Mouse (Mus musculus) forebrain, embryonic 15.5 days (tissue): Measurements from ENCODE around the gene Phyhd1. TPM values are rescaled to one million over a fixed set of nuclear protein-coding genes. Genes with fewer than 3 reads are reported as not detected.

Experiments
- ATAC-seq: fragments of 200-750 bp; cut with Nextera tagmentation; replicated peaks from 2 replicates; pipeline ENCODE4 v1.8.0; 2017; ENCODE audit warnings: mild to moderate bottlenecking, moderate TSS enrichment, moderate library complexity
- H3K27ac ChIP-seq: fragments of 300-500 bp; sonication (generic); replicated peaks from 2 replicates; pipeline ENCODE4 v1.5.1; 2015; ENCODE audit warnings: mild to moderate bottlenecking, inconsistent platforms
- H3K27me3 ChIP-seq: fragments of 300-500 bp; sonication (generic); 2 replicates; pipeline ENCODE4 v1.6.1; 2015; ENCODE audit warnings: inconsistent platforms
- H3K36me3 ChIP-seq: fragments of 300-500 bp; sonication (generic); 2 replicates; pipeline ENCODE4 v1.6.1; 2015; ENCODE audit warnings: mild to moderate bottlenecking, inconsistent platforms
- H3K4me1 ChIP-seq: fragments of 300-500 bp; sonication (generic); 2 replicates; pipeline ENCODE4 v1.6.1; 2015; ENCODE audit warnings: inconsistent platforms
- H3K4me2 ChIP-seq: fragments of 300-500 bp; sonication (generic); replicated peaks from 2 replicates; pipeline ENCODE4 v1.6.1; 2015; ENCODE audit warnings: mild to moderate bottlenecking, inconsistent platforms
- H3K4me3 ChIP-seq: fragments of 300-500 bp; sonication (generic); 2 replicates; pipeline ENCODE4 v1.5.1; 2015; ENCODE audit warnings: mild to moderate bottlenecking, inconsistent platforms
- H3K9ac ChIP-seq: fragments of 300-500 bp; sonication (generic); replicated peaks from 2 replicates; pipeline ENCODE4 v1.6.1; 2015; ENCODE audit warnings: mild to moderate bottlenecking, inconsistent platforms
- H3K9me3 ChIP-seq: fragments of 300-500 bp; sonication (generic); 2 replicates; pipeline ENCODE4 v1.6.1; 2016; ENCODE audit warnings: inconsistent platforms
- WGBS: fragments of 180-500 bp; shearing (Covaris S2); methylation state at CpG from one replicate; pipeline ENCODE4 v1.1.7; 2015; ENCODE audit warnings: mixed read lengths; 5-methylcytosine and 5-hydroxymethylcytosine counted together
- polyA plus RNA-seq: library from polyadenylated mRNA; unstranded; fragments of >200 nt; fragmentation: Nextera tagmentation; extraction: Ambion mirVana; gene quantifications from 2 replicates; pipeline ENCODE4 v1.2.1, GENCODE M21; 2015

The Phyhd1 gene
- polyA plus RNA-seq, 1 experiment from 2014 or later, result 8.5 TPM

GRCm38 (mm10) chr2:30257699-30258460, 8.1 kb upstream of the Phyhd1 start:
- no peak overlapping the region for H3K4me2 ChIP-seq
- WGBS, result 88% methylated on average over 7 of the region's 7 CpGs
- no peaks in the 10 kb centered on the region for H3K27me3 ChIP-seq
- H3K36me3 ChIP-seq, result peaks cover 71% of the 10 kb centered on the region
- H3K9me3 ChIP-seq, result no peaks in the 10 kb centered on the region
- H3K4me1 ChIP-seq, result peaks cover 16% of the 10 kb centered on the region
- H3K9ac ChIP-seq, result no peak overlapping the region
- H3K4me3 ChIP-seq, result no peak overlapping the region
- ATAC-seq, result no peak
- H3K27ac ChIP-seq, result no peak overlapping the region

GRCm38 (mm10) chr2:30258600-30258999, 7.4 kb upstream of the Phyhd1 start:
- no peak overlapping the region for H3K9ac ChIP-seq
- peaks cover 76% of the 10 kb centered on the region for H3K36me3 ChIP-seq
- H3K4me2 ChIP-seq, result no peak overlapping the region
- H3K4me3 ChIP-seq, result no peak overlapping the region
- no peak overlapping the region for H3K27ac ChIP-seq
- H3K4me1 ChIP-seq, result peaks cover 23% of the 10 kb centered on the region
- H3K9me3 ChIP-seq, result no peaks in the 10 kb centered on the region
- no peak for ATAC-seq
- WGBS, result 92% methylated on average over 4 of the region's 4 CpGs
- no peaks in the 10 kb centered on the region for H3K27me3 ChIP-seq

GRCm38 (mm10) chr2:30259131-30260064, 6.6 kb upstream of the Phyhd1 start:
- ATAC-seq, result no peak
- peaks cover 83% of the 10 kb centered on the region for H3K36me3 ChIP-seq
- H3K4me1 ChIP-seq, result peaks cover 31% of the 10 kb centered on the region
- no peaks in the 10 kb centered on the region for H3K27me3 ChIP-seq
- no peak overlapping the region for H3K9ac ChIP-seq
- WGBS, result 90% methylated on average over 15 of the region's 15 CpGs
- no peak overlapping the region for H3K27ac ChIP-seq
- no peak overlapping the region for H3K4me2 ChIP-seq
- no peaks in the 10 kb centered on the region for H3K9me3 ChIP-seq
- H3K4me3 ChIP-seq, result no peak overlapping the region

- H3K27me3 ChIP-seq, result no peaks in the 10 kb centered on the region
- no peaks in the 10 kb centered on the region for H3K9me3 ChIP-seq
- no peak for ATAC-seq
- no peak overlapping the region for H3K4me2 ChIP-seq
- peaks cover 73% of the 10 kb centered on the region for H3K36me3 ChIP-seq
- no peak overlapping the region for H3K4me3 ChIP-seq
- no peak overlapping the region for H3K9ac ChIP-seq
- 87% methylated on average over 4 of the region's 4 CpGs for WGBS
- no peak overlapping the region; the same call in 1 of the 2 replicates for H3K27ac ChIP-seq
- peaks cover 46% of the 10 kb centered on the region for H3K4me1 ChIP-seq
Measured at GRCm38 (mm10) chr2:30261064-30261736, 4.8 kb upstream of the Phyhd1 start.

- ATAC-seq, result no peak
- Histone ChIP-seq H3K4me2 (no peak overlapping the region), H3K27ac (peak overlapping the region; percentile 79), H3K4me3 (no peak overlapping the region), H3K9me3 (no peaks in the 10 kb centered on the region), H3K9ac (no peak overlapping the region), H3K27me3 (no peaks in the 10 kb centered on the region), H3K4me1 (peaks cover 51% of the 10 kb centered on the region), H3K36me3 (peaks cover 63% of the 10 kb centered on the region)
- WGBS, result 90% methylated on average over 18 of the region's 18 CpGs
Measured at GRCm38 (mm10) chr2:30261921-30262839, 3.8 kb upstream of the Phyhd1 start.

- no peak overlapping the region for H3K9ac ChIP-seq
- H3K4me3 ChIP-seq, result no peak overlapping the region
- no peaks in the 10 kb centered on the region for H3K27me3 ChIP-seq
- peaks cover 51% of the 10 kb centered on the region for H3K4me1 ChIP-seq
- no peak overlapping the region for H3K4me2 ChIP-seq
- no peaks in the 10 kb centered on the region for H3K9me3 ChIP-seq
- H3K27ac ChIP-seq, result peak overlapping the region; percentile 79
- H3K36me3 ChIP-seq, result peaks cover 56% of the 10 kb centered on the region
- ATAC-seq, result peak; percentile 81
- WGBS, result 28% methylated on average over 4 of the region's 4 CpGs
Measured at GRCm38 (mm10) chr2:30262840-30263441, 3.1 kb upstream of the Phyhd1 start.

- 90% methylated on average over 6 of the region's 6 CpGs for WGBS
- H3K36me3 ChIP-seq, result peaks cover 50% of the 10 kb centered on the region
- H3K4me3 ChIP-seq, result no peak overlapping the region
- no peaks in the 10 kb centered on the region for H3K27me3 ChIP-seq
- H3K4me2 ChIP-seq, result no peak overlapping the region
- H3K9ac ChIP-seq, result no peak overlapping the region
- H3K4me1 ChIP-seq, result peaks cover 51% of the 10 kb centered on the region
- H3K9me3 ChIP-seq, result no peaks in the 10 kb centered on the region
- no peak for ATAC-seq
- peak overlapping the region; percentile 79; the same call in 1 of the 2 replicates for H3K27ac ChIP-seq
Measured at GRCm38 (mm10) chr2:30263811-30264210, 2.2 kb upstream of the Phyhd1 start.

GRCm38 (mm10) chr2:30264671-30265519, 1.1 kb upstream of the Phyhd1 start:
- peak overlapping the region; percentile 67; the same call in 1 of the 2 replicates for H3K27ac ChIP-seq
- 60% methylated on average over 7 of the region's 7 CpGs for WGBS
- no peak overlapping the region for H3K9ac ChIP-seq

GRCm38 (mm10) chr2:30266392-30266941, 464 bp downstream of the Phyhd1 start:
- Histone ChIP-seq H3K4me3 (no peak overlapping the region), H3K4me1 (peaks cover 49% of the 10 kb centered on the region), H3K36me3 (peaks cover 28% of the 10 kb centered on the region), H3K9me3 (no peaks in the 10 kb centered on the region), H3K27me3 (no peaks in the 10 kb centered on the region), H3K27ac (peak overlapping the region; percentile 67), H3K4me2 (no peak overlapping the region), H3K9ac (no peak overlapping the region)
- no peak for ATAC-seq
- WGBS, result 6% methylated on average over 4 of the region's 4 CpGs

More at GRCm38 (mm10) chr2:30264671-30265519, 1.1 kb upstream of the Phyhd1 start:
- ATAC-seq, result no peak
- H3K27me3 ChIP-seq, result no peaks in the 10 kb centered on the region
- H3K4me3 ChIP-seq, result no peak overlapping the region
- peaks cover 51% of the 10 kb centered on the region for H3K4me1 ChIP-seq
- no peak overlapping the region for H3K4me2 ChIP-seq
- H3K9me3 ChIP-seq, result no peaks in the 10 kb centered on the region
- H3K36me3 ChIP-seq, result peaks cover 40% of the 10 kb centered on the region

- no peak overlapping the region for H3K4me3 ChIP-seq
- 93% methylated on average over 2 of the region's 2 CpGs for WGBS
- no peaks in the 10 kb centered on the region for H3K27me3 ChIP-seq
- peaks cover 40% of the 10 kb centered on the region for H3K4me1 ChIP-seq
- H3K27ac ChIP-seq, result no peak overlapping the region
- no peaks in the 10 kb centered on the region for H3K9me3 ChIP-seq
- peaks cover 23% of the 10 kb centered on the region for H3K36me3 ChIP-seq
- H3K9ac ChIP-seq, result no peak overlapping the region
- H3K4me2 ChIP-seq, result no peak overlapping the region
- ATAC-seq, result no peak
Measured at GRCm38 (mm10) chr2:30267466-30267865, 1.5 kb downstream of the Phyhd1 start.
